Mouse (Mus musculus): ENCODE measurements around the gene Rarg. TPM values are rescaled to one million over a fixed set of nuclear protein-coding genes. Genes with fewer than 3 reads are reported as not detected.

Rarg gene
- polyA plus RNA-seq, 1 experiment from 2014 or later: 15.4 TPM

GRCm38 (mm10) chr15:102250521-102250920 lies 6.8 kb downstream of the Rarg start:
- Histone ChIP-seq H3K27me3 (replicated peaks) (peaks cover 28% of the 10 kb centered on the region), H3K36me3 (no peaks in the 10 kb centered on the region), H3K9ac (no peak overlapping the region), H3K27ac (no peak overlapping the region), H3K9me3 (no peaks in the 10 kb centered on the region), H3K4me1 (peaks cover 35% of the 10 kb centered on the region), H3K4me2 (replicated peaks) (no peak overlapping the region), H3K4me3 (no peak overlapping the region)
- ATAC-seq (ENCODE audit: low FRiP score, low read depth): no peak
- 45% methylated on average over 5 of the region's 5 CpGs for WGBS

DNA sequence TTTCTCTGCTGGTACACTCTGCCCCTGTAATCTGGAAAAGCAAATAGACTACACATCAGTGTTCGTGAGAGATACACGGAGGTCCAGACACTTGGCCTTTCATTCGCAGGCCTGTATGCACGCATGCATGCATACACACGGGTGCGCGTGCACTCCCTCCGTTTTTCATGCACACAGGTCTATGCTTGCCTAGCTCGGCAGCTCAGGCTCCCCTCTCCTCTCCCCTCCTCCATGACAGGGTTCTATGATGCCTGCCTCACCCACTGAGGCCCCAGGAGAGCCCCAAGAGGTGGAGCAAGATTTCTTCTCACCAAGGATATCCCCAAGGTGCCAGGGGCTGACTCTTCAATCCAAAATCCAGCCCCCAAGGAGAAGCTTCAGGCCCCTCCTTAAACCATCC lies 7.3 kb downstream of the Rarg start:
- Histone ChIP-seq H3K9me3 (no peaks in the 10 kb centered on the region), H3K27ac (no peak overlapping the region), H3K4me2 (replicated peaks) (peak overlapping the region; percentile 97)

GRCm38 (mm10) chr15:102249251-102249691 lies 8.0 kb downstream of the Rarg start:
- Histone ChIP-seq H3K4me1 (peaks cover 46% of the 10 kb centered on the region), H3K4me3 (no peak overlapping the region), H3K36me3 (no peaks in the 10 kb centered on the region), H3K9ac (no peak overlapping the region), H3K9me3 (no peaks in the 10 kb centered on the region), H3K27ac (no peak overlapping the region), H3K4me2 (replicated peaks) (peak overlapping the region; percentile 97), H3K27me3 (replicated peaks) (peaks cover 34% of the 10 kb centered on the region)
- WGBS: 3% methylated on average over 13 of the region's 13 CpGs
- no peak for ATAC-seq (ENCODE audit: low FRiP score, low read depth)

More for the DNA sequence above, 7.3 kb downstream of the Rarg start:
- Histone ChIP-seq H3K4me1 (peaks cover 41% of the 10 kb centered on the region), H3K36me3 (no peaks in the 10 kb centered on the region), H3K9ac (no peak overlapping the region), H3K27me3 (replicated peaks) (peaks cover 28% of the 10 kb centered on the region), H3K4me3 (no peak overlapping the region)
- WGBS: 45% methylated on average over 9 of the region's 9 CpGs
- no peak for ATAC-seq (ENCODE audit: low FRiP score, low read depth)

GRCm38 (mm10) chr15:102248812-102249191 lies 8.5 kb downstream of the Rarg start:
- Histone ChIP-seq H3K4me1 (peaks cover 50% of the 10 kb centered on the region), H3K36me3 (no peaks in the 10 kb centered on the region), H3K4me2 (replicated peaks) (peak overlapping the region; percentile 97), H3K9ac (no peak overlapping the region), H3K9me3 (no peaks in the 10 kb centered on the region), H3K27me3 (replicated peaks) (peaks cover 38% of the 10 kb centered on the region), H3K27ac (no peak overlapping the region), H3K4me3 (no peak overlapping the region)
- ATAC-seq (ENCODE audit: low FRiP score, low read depth): no peak
- 0% methylated on average over 3 of the region's 3 CpGs for WGBS

DNA sequence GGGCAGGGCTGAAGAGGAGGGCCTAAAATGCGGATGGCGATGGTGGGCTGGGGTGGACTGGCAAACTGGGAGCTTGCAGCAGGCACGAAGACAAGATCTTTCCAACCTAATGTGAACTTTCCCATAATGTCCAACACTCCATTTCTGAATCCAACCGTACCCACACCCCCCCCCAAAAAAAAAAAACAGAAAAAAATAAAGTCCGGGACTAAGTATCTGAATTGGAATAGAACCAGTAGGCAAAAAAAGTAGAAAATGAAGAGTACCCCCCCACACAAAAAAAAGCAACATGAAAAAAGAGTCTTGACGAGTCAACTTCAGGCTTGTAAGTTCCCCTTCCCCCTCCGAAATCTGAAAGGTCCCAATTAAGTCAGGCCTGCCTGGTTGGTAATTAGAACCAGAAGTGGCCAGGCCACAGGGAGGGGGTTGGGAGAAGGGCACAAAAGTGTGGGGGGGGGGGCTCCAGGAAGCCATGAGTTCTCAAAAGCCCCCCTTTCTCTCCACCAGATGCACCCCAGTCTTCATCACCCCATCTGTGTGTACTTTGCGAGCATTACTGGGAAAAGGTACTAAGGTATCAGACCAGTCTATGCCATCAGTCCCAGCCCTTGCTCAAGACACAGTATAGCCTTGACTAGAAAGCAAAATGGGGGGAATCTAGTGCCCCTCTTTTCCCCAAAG lies 9.0 kb downstream of the Rarg start:
- Histone ChIP-seq H3K9ac (peak overlapping the region; percentile 61; the same call in 1 of the 2 replicates), H3K9me3 (no peaks in the 10 kb centered on the region), H3K36me3 (no peaks in the 10 kb centered on the region), H3K4me3 (peak overlapping the region; percentile 56), H3K4me1 (peaks cover 56% of the 10 kb centered on the region), H3K4me2 (replicated peaks) (peak overlapping the region; percentile 97), H3K27ac (peak overlapping the region; percentile 42; the same call in 1 of the 2 replicates), H3K27me3 (replicated peaks) (peaks cover 43% of the 10 kb centered on the region)
- no peak for ATAC-seq (ENCODE audit: low FRiP score, low read depth)
- WGBS: 7% methylated on average over 8 of the region's 8 CpGs

DNA sequence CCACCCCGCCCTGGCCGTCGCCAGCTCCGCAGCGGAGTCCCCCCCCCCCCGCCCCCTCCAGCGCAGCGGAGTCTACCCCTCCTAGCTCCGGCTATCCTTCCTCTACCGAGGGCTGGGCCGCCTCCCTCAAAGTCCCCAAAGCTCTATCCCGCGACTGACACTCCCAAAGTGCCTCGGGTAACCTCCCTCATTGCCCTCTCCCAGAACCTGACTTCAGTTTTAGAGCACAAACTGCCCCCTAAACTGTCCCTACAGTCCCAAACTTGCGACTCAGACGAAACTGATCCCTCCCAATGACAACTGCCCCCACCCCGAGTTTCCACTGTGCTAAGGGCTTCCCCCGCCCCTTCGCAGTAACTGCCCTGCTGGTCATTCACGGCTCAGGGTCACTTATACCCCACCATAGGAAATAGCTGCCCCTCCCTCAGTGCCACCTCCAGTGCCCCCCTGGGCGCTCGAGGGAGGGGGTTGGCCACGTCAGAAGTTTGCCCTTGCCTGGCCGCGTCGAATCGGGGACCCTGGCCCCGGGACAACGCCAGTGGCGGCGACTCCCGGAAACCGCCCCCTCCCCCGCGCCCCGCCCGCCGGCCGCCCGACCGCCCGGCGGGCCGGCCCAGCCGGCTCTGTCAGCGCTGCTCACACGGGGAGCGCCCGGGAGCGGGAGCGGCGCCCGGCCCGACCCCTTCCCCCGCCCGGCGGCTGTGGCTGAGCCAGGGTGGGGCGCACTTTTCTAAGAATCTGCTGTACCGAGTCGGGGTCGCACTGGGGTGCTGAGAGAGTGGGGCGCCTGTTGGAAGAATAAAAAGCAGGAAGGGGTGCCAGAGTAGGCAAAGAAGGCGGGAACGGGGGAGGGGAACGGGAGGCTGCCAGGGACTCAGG lies 9.8 kb downstream of the Rarg start:
- H3K9me3 ChIP-seq: no peaks in the 10 kb centered on the region
- peak overlapping the region; percentile 56 for H3K4me3 ChIP-seq
- H3K4me1 ChIP-seq: peaks cover 61% of the 10 kb centered on the region
- peak overlapping the region; percentile 42; the same call in 1 of the 2 replicates for H3K27ac ChIP-seq
- peak overlapping the region; percentile 61 for H3K9ac ChIP-seq
- H3K27me3 ChIP-seq (replicated peaks): peaks cover 48% of the 10 kb centered on the region
- peak overlapping the region; percentile 97 for H3K4me2 ChIP-seq (replicated peaks)
- peak; percentile 23; the same call in 1 of the 2 replicates for ATAC-seq (ENCODE audit: low FRiP score, low read depth)
- no peaks in the 10 kb centered on the region for H3K36me3 ChIP-seq
- WGBS: under 1% methylated on average over 57 of the region's 65 CpGs

DNA sequence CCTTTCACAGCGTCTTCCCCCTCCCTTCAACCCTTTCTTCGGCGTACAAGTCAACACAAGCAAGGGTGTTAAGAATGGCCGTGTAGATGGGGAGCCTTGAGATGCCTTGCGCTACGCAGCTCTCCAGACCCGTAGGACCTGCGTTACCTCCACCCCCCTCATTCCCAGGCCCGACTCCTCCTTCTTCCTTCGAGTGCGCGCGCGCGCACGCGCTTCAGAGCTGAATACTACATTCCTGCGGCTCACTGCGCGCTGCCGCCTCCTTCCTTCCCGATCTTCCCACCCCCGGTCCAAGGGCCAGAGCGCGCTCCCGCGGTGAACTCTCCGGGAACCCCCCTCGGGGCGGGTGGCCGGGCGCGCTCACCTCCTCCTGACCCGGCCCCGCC lies 10.5 kb downstream of the Rarg start:
- Histone ChIP-seq H3K36me3 (no peaks in the 10 kb centered on the region), H3K4me2 (replicated peaks) (peak overlapping the region; percentile 97), H3K27me3 (replicated peaks) (peaks cover 52% of the 10 kb centered on the region), H3K4me1 (peaks cover 61% of the 10 kb centered on the region), H3K27ac (no peak overlapping the region), H3K4me3 (peak overlapping the region; percentile 56), H3K9me3 (no peaks in the 10 kb centered on the region), H3K9ac (peak overlapping the region; percentile 61)
- under 1% methylated on average over 33 of the region's 35 CpGs for WGBS
- ATAC-seq (ENCODE audit: low FRiP score, low read depth): peak; percentile 69

DNA sequence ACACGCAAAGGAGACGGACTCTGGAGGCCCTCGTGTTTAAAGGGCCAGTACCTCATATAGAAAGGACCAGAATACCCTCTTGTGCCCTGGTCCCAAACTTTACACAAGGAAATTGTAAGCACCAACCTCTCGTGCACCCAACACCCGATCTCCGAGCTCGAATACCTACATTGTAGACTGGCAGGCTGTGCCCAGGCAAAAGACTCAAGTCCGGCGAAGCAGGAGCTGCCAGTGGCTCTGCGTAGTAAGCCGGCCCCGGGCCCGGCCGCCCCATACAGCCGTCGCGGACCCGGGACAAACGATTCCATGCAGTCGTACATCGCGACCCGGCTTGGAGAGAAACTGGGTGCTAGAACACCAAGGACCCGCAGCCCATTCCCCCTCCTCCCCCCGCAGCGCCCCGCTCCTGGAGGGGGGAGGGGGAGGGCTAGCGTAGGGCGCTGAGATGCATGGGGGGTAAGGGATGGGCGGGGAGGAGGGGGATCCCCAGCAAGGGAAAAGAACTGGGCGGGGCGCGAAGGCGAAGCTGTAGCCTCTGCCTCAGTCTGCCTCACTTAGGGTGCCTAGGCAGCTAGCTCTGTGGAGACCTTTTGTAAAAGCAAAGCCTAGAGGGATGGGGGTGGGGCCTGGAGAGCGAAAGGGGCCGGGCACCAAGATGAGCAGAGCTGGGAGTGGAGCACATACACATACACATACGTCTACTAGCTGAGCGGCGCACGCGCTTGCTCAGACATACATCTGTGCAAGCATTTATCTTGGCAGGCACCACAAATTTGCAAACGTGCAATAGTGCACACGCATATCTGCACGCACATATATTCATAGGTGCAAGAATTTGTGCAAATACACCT lies 11.2 kb downstream of the Rarg start:
- Histone ChIP-seq H3K27ac (peak overlapping the region; percentile 59), H3K27me3 (replicated peaks) (peaks cover 54% of the 10 kb centered on the region)

GRCm38 (mm10) chr15:102245461-102245881 lies 11.8 kb downstream of the Rarg start:
- Histone ChIP-seq H3K4me1 (peaks cover 61% of the 10 kb centered on the region), H3K36me3 (no peaks in the 10 kb centered on the region), H3K27me3 (replicated peaks) (peaks cover 54% of the 10 kb centered on the region), H3K9me3 (no peaks in the 10 kb centered on the region), H3K4me3 (peak overlapping the region; percentile 56), H3K9ac (peak overlapping the region; percentile 61), H3K27ac (no peak overlapping the region), H3K4me2 (replicated peaks) (peak overlapping the region; percentile 97)
- ATAC-seq (ENCODE audit: low FRiP score, low read depth): no peak
- 3% methylated on average over 14 of the region's 14 CpGs for WGBS

More for the DNA sequence above, 11.2 kb downstream of the Rarg start:
- Histone ChIP-seq H3K9ac (peak overlapping the region; percentile 61), H3K9me3 (no peaks in the 10 kb centered on the region), H3K4me1 (peaks cover 61% of the 10 kb centered on the region), H3K4me2 (replicated peaks) (peak overlapping the region; percentile 97), H3K4me3 (peak overlapping the region; percentile 56), H3K36me3 (no peaks in the 10 kb centered on the region)
- under 1% methylated on average over 41 of the region's 44 CpGs for WGBS
- peak; percentile 76 for ATAC-seq (ENCODE audit: low FRiP score, low read depth)

DNA sequence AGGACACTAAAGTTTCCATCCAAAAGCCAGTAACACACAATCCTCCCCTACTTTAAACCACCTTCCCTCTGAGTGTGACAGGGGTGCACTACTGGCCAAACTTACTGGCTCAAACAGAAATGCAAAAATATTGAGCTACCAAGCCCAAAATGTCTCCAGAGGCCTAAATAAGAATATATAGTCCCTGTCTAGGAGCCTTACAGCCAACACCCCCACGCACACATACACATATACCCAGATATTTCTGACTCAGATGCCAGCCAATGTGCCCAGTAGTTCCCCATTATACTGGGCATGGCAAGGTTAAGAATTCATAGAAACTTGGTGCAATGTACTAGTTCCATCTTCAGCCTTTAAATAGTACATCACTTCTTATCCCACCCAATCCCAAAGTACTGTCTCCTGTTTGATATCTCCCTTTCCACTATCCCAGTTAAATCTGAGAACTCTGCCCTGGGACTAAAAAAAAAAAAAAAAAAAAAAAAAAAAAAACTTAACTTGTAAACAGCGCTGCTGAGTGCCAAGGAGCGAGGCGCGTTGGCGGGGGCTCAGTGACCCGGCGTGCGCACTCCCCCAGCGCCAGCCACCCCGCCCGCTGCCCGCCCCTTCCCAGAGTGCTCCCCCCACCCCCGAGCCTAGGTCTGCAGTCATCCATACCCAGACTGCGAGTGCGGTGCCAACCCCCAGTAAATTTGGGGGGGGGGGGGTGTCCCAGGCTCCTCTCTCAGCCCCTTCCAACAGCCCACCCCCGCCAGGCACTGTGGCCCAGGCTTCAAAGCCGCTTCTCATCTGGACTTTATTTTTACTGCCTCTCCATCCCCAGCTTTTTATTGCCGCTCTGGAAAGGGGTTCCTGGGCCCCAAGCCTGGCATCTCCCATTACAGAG lies 12.8 kb downstream of the Rarg start:
- H3K9ac ChIP-seq: 0 out of 2 replicates have a peak overlapping the region, but pooled peaks have one; percentile 61
- no peaks in the 10 kb centered on the region for H3K36me3 ChIP-seq
- 6% methylated on average over 19 of the region's 19 CpGs for WGBS
- H3K4me1 ChIP-seq: peaks cover 55% of the 10 kb centered on the region
- H3K27ac ChIP-seq: no peak overlapping the region
- no peak for ATAC-seq (ENCODE audit: low FRiP score, low read depth)
- peaks cover 57% of the 10 kb centered on the region for H3K27me3 ChIP-seq (replicated peaks)
- H3K4me3 ChIP-seq: peak overlapping the region; percentile 56
- peak overlapping the region; percentile 97 for H3K4me2 ChIP-seq (replicated peaks)
- no peaks in the 10 kb centered on the region for H3K9me3 ChIP-seq
